Mouse (Mus musculus) stomach, postnatal 0 days (tissue): ENCODE measurements around the gene Tas2r126.

Experiments used
- CTCF ChIP-seq: IDR thresholded peaks from 2 replicates; pipeline ENCODE4 v1.5.1; 2016; ENCODE audit warnings: antibody characterized with exemption, low read depth, mild to moderate bottlenecking, moderate library complexity
- EP300 ChIP-seq: optimal IDR thresholded peaks from 2 replicates; pipeline ENCODE3; 2016; ENCODE audit warnings: antibody characterized with exemption

DNA sequence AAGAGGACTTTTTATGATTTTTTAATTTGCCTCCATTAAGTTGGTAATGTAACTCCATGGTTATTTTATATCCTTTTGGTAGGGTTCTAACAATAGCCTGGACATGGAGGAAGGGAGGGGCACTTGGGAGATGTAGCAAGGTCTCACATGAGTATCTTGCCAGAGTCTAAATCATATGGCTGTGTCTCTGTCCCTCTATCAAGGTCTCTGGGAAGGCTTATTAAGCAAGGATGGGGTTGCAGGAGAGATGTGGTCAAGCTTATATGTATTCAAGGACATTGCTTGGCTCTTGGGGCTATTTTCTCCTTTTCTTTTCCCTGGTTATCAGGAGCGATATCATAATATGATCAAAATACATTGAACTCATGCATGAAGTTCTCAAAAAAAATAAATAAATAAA, 35.3 kb upstream of the Tas2r126 start:
- no peak for TF ChIP-seq CTCF
- TF ChIP-seq EP300: no peak
